Mouse (Mus musculus) ES-Bruce4 (cell line): ENCODE results near the gene Tcp11l1. TPM values are rescaled to one million over a fixed set of nuclear protein-coding genes. Genes with fewer than 3 reads are reported as not detected.

ENCODE experiments used
- H3K27ac ChIP-seq: 2 replicates; pipeline ENCODE4 v1.5.1; 2012; ENCODE audit warnings: low read length, inconsistent platforms; ENCODE audit not compliant: insufficient read depth
- H3K27me3 ChIP-seq: 2 replicates; pipeline ENCODE4 v1.6.1; 2012; ENCODE audit warnings: mild to moderate bottlenecking, low read length, inconsistent platforms; ENCODE audit not compliant: control insufficient read depth, poor library complexity, insufficient read depth, severe bottlenecking
- H3K36me3 ChIP-seq: 2 replicates; pipeline ENCODE4 v1.6.1; 2012; ENCODE audit warnings: inconsistent platforms, mild to moderate bottlenecking, low read length, moderate library complexity; ENCODE audit not compliant: control insufficient read depth, poor library complexity, insufficient read depth, severe bottlenecking
- H3K4me1 ChIP-seq: one replicate; pipeline ENCODE4 v1.8.1; 2011; ENCODE audit warnings: low read length; ENCODE audit not compliant: control insufficient read depth, insufficient read depth
- H3K4me3 ChIP-seq: 2 replicates; pipeline ENCODE4 v1.5.1; 2011; ENCODE audit warnings: low read depth, mild to moderate bottlenecking, low read length
- H3K9ac ChIP-seq: 2 replicates; pipeline ENCODE4 v1.6.1; 2012; ENCODE audit warnings: low read depth, mild to moderate bottlenecking, inconsistent platforms; ENCODE audit not compliant: poor library complexity, severe bottlenecking
- H3K9me3 ChIP-seq: replicated peaks from 2 replicates; pipeline ENCODE4 v1.6.1; 2012; ENCODE audit warnings: mild to moderate bottlenecking, low read length, inconsistent platforms; ENCODE audit not compliant: control insufficient read depth, poor library complexity, insufficient read depth, severe bottlenecking
- CTCF ChIP-seq: IDR thresholded peaks from one replicate; pipeline ENCODE4 v1.8.1; 2011; ENCODE audit warnings: low read depth, low read length
- EP300 ChIP-seq: IDR thresholded peaks from 2 replicates; pipeline ENCODE4 v1.6.1; 2011; ENCODE audit warnings: low read depth, low read length; ENCODE audit not compliant: insufficient read depth
- POLR2A ChIP-seq: IDR thresholded peaks from one replicate; pipeline ENCODE4 v1.8.1; 2011; ENCODE audit warnings: low read length; ENCODE audit not compliant: insufficient read depth
- polyA plus RNA-seq: library from polyadenylated mRNA; stranded (reverse); fragments of >200 nt; gene quantifications from 2 replicates; pipeline ENCODE4 v1.2.4, GENCODE M21; 2011; ENCODE audit warnings: low read depth; ENCODE audit not compliant: missing spikeins, insufficient read depth, insufficient read length

Gene Tcp11l1
- polyA plus RNA-seq, 1 experiment, result 8.6 TPM

DNA sequence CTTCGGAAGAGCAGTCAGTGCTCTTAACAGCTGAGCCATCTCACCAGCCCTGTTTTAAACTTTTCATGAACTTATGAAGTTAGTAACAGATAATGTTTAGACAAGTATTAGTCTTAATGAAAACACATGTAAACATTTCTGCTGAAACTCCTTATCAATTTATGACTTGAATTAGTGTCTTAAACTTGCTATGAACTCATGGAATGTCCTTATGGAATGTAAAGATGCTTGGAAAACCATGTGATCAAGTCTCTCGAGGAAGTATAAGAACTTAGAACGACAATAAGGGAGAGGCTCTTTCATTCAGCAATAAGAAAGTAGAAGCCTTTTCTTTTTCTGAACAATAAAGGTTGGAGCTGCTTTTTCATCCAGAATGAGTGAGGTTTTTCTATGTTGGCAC is 7.6 kb downstream of the Tcp11l1 start:
- Histone ChIP-seq H3K36me3 (no peaks in the 10 kb centered on the region), H3K4me1 (no peaks in the 10 kb centered on the region), H3K9me3 (no peaks in the 10 kb centered on the region), H3K4me3 (no peak overlapping the region), H3K27ac (no peak overlapping the region), H3K9ac (no peak overlapping the region), H3K27me3 (no peaks in the 10 kb centered on the region)
- no peak for TF ChIP-seq POLR2A
- no peak for TF ChIP-seq CTCF
- no peak for TF ChIP-seq EP300

DNA sequence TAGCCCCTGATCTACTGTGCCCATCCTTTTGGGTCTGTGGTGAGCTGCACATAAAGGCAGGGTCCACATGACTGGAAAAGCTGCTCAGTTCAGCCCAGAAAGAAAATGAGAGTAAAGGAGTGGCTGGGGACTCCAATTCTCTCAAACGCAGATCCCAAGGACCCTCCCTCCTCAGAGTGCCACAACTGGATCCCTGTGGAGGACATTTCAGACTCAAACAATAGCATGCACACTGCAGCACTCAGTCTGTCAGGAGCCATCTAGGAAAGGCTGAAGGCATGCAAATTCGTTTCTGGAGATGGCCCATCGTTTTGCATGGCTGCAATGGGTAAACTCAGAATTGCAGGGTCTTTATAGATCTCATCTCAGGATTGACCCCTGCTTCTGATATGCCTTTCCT is 8.8 kb downstream of the Tcp11l1 start:
- TF ChIP-seq POLR2A, result no peak
- TF ChIP-seq EP300, result no peak
- TF ChIP-seq CTCF, result no peak
- no peaks in the 10 kb centered on the region for H3K4me1 ChIP-seq

GRCm38 (mm10) chr2:104699659-104700058 is 12.3 kb downstream of the Tcp11l1 start:
- Histone ChIP-seq H3K4me3 (no peak overlapping the region), H3K4me1 (no peaks in the 10 kb centered on the region), H3K36me3 (no peaks in the 10 kb centered on the region), H3K27ac (no peak overlapping the region), H3K9me3 (no peaks in the 10 kb centered on the region), H3K9ac (no peak overlapping the region), H3K27me3 (no peaks in the 10 kb centered on the region)
- no peak for TF ChIP-seq CTCF
- no peak for TF ChIP-seq POLR2A
- no peak for TF ChIP-seq EP300

More for the DNA sequence above, 8.8 kb downstream of the Tcp11l1 start:
- no peak overlapping the region for H3K9ac ChIP-seq
- H3K27me3 ChIP-seq, result no peaks in the 10 kb centered on the region
- no peaks in the 10 kb centered on the region for H3K36me3 ChIP-seq
- no peak overlapping the region for H3K27ac ChIP-seq
- H3K4me3 ChIP-seq, result no peak overlapping the region
- no peaks in the 10 kb centered on the region for H3K9me3 ChIP-seq

- Histone ChIP-seq H3K27me3 (no peaks in the 10 kb centered on the region), H3K27ac (no peak overlapping the region), H3K9me3 (no peaks in the 10 kb centered on the region), H3K4me3 (no peak overlapping the region), H3K4me1 (no peaks in the 10 kb centered on the region), H3K36me3 (no peaks in the 10 kb centered on the region), H3K9ac (no peak overlapping the region)
- TF ChIP-seq EP300, result no peak
- no peak for TF ChIP-seq CTCF
- TF ChIP-seq POLR2A, result no peak
Measured at GRCm38 (mm10) chr2:104692551-104692950, 19.4 kb downstream of the Tcp11l1 start.

GRCm38 (mm10) chr2:104690720-104691119 is 21.2 kb downstream of the Tcp11l1 start:
- no peak overlapping the region for H3K9ac ChIP-seq
- no peak overlapping the region for H3K27ac ChIP-seq
- TF ChIP-seq EP300, result no peak
- no peak for TF ChIP-seq CTCF
- no peak for TF ChIP-seq POLR2A
- no peak overlapping the region for H3K4me3 ChIP-seq
- no peaks in the 10 kb centered on the region for H3K36me3 ChIP-seq
- H3K4me1 ChIP-seq, result no peaks in the 10 kb centered on the region
- no peaks in the 10 kb centered on the region for H3K9me3 ChIP-seq
- no peaks in the 10 kb centered on the region for H3K27me3 ChIP-seq

- no peak overlapping the region for H3K27ac ChIP-seq
- TF ChIP-seq EP300 (no peak), CTCF (no peak), POLR2A (no peak)
- no peaks in the 10 kb centered on the region for H3K36me3 ChIP-seq
- no peak overlapping the region for H3K9ac ChIP-seq
- no peak overlapping the region for H3K4me3 ChIP-seq
- H3K27me3 ChIP-seq, result no peaks in the 10 kb centered on the region
- no peaks in the 10 kb centered on the region for H3K9me3 ChIP-seq
- no peaks in the 10 kb centered on the region for H3K4me1 ChIP-seq
Measured at GRCm38 (mm10) chr2:104688724-104689123, 23.2 kb downstream of the Tcp11l1 start.
